Mouse (Mus musculus) kidney, postnatal 36 days (tissue): ENCODE data around the gene Cenpm.

ENCODE experiments used
- DNase-seq, 2 experiments: peaks; one replicate each; pipeline ENCODE4 v3.0.0; 2021 to 2022; ENCODE audit warnings: mixed read lengths in 2 of 2

The Cenpm gene

DNA sequence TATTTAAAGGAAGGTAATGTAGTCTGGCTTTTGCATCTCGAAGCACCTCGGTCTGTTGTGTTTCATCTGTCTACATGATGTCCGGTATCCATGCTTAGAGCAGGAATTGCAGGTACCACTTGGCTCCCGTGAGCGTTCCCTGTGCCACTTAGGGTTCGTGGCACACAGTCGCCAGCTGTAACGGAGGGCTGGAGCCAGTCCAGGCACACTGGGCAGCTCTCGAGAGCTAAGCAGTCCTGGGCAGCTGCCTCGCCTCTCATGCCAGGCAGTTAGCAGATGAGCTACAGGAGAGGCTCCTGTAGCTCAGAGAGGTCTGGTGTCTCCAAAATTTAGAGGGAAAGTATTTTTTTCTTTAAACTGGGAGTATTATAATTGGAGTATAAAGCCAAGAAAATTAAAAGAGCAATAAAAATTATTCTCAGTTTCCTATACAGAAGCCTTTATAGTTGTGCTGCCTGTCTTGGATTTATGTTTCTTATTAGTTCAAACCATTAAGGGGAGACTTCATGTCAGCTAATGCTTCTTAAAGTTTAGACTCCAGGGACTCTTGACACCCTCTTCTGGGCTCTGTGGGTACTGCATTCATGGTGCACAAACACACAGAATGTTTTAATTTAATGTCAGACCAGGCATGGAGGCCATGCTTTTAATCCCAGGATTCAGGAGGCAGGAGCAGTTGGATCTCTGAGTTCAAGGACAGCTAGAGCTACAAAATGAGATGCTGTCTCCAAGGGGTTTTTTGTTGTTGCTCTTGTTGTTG, 55.9 kb downstream of the Cenpm start:
- DNase-seq = peak; percentile 44 to 77

GRCm38 (mm10) chr15:82187924-82188323, 56.6 kb downstream of the Cenpm start:
- no peak for DNase-seq

DNA sequence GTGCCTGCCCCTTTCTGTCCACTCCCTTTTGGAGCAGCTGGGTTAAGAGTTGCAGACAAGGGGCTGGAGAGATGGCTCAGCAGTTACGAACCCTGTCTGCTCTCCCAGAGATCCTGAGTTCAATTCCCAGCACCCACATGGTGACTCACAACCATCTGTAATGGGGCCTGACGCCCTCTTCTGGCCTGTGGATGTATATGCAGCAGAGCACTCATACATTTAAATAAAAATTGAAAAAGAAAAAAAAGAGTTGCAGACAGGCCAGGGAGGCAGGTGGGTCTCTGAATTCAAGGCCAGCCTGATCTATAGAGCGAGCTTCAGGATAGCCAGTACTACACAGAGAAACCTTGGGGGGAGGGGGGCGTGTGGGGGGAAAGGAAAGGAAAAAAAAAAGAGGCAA, 57.1 kb downstream of the Cenpm start:
- no peak for DNase-seq

DNA sequence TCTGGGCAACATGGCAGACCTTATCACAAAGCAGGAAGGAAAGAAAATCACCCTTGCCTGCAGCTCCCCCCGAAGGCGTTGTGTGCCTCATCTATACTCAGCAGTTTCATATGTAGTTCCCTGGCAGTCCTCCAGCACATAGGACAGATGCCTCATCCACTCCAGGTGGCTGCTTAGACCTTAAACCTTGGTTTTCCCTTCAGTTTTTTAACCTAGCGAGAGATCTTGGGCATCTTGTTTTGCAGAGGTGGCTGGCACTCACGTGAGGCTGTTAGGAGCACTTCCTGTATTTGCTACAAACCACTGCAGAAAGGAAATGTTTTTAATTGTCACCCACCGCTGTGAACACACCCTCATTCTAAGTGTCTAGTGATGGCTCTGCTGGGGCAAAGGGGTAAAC, 57.6 kb downstream of the Cenpm start:
- no peak for DNase-seq

- peak; percentile 27 to 37 for DNase-seq
Observed at GRCm38 (mm10) chr15:82186131-82186530, 58.4 kb downstream of the Cenpm start.

DNA sequence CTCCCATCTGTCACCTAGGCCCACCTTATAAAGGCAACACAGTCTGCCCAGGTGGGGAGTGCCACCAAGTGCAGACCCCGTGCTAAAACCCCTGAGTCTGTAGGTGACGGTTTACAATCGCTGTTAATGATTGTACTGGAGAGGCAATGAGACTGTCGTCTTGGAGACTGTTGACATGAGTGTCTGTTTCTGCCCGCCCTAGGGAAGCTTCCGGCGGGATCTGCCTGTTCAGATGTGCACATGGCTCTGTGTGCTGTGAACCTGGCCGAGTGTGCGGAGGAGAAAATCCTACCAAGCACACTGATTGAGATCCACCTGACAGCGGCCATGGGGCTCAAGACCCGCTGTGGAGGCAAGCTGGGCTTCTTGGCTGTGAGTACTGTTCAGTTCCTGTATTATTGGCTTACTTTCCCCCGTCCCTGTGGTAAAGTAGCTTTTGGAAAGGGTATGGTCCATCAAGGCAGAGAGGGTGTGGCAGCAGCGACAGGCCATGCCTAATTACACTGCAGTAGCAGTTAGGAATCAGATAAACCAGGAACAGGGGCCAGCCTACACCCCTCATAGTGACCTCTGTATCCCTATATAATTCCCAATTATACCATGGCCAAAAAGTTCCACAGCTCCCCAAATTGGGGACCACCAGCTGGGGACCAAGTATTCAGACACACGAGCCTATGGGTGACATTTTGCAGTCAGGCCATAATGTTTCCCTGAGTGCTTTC, 59.3 kb downstream of the Cenpm start:
- DNase-seq = peak; percentile 42 to 47

DNA sequence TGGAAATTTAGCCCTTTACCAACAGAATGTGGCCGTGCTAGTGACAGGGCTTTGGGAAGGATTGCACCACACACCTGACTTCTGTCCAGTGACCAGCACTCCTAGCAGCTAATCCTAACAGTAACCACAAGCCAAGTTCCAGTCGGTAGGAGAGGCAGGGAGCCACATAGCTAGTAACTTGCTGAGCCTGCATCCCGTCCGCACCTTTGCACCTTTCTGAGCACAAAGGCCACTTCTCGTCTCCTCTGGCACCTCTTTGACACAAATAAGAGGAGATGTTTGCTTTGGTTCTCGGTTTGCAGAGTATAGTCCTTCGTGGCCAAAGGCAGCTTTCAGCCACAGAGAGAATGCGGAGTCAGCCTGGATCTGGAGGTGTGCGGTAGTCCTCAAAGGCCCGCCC, 59.9 kb downstream of the Cenpm start:
- DNase-seq = peak; percentile 76 to 87

GRCm38 (mm10) chr15:82184183-82184582, 60.4 kb downstream of the Cenpm start:
- peak; percentile 71 to 82 for DNase-seq
